Mouse (Mus musculus) liver, postnatal 0 days (tissue): ENCODE data around the gene Fam185a. TPM values are rescaled to one million over a fixed set of nuclear protein-coding genes. Genes with fewer than 3 reads are reported as not detected.

Experiments used
- ATAC-seq: fragments of 200-750 bp; cut with Nextera tagmentation; 2 replicates; pipeline ENCODE4 v1.8.0; 2017; ENCODE audit warnings: mild to moderate bottlenecking, moderate library complexity
- DNase-seq: peaks from one replicate; pipeline ENCODE4 v3.0.0-alpha.2; 2016
- H3K27ac ChIP-seq: fragments of 300-500 bp; sonication (generic); 2 replicates; pipeline ENCODE4 v1.5.1; 2014; ENCODE audit warnings: antibody characterized with exemption, moderate library complexity, mild to moderate bottlenecking, low read depth
- H3K27me3 ChIP-seq: fragments of 300-500 bp; sonication (generic); 2 replicates; pipeline ENCODE4 v1.6.1; 2014; ENCODE audit warnings: low read length, control low read depth, mixed read lengths; ENCODE audit not compliant: insufficient read depth
- H3K36me3 ChIP-seq: fragments of 300-500 bp; sonication (generic); replicated peaks from 2 replicates; pipeline ENCODE4 v1.6.1; 2014; ENCODE audit warnings: mild to moderate bottlenecking, control low read depth, low read length, moderate library complexity, mixed read lengths; ENCODE audit not compliant: insufficient read depth
- H3K4me1 ChIP-seq: fragments of 300-500 bp; sonication (generic); 2 replicates; pipeline ENCODE4 v1.6.1; 2014; ENCODE audit warnings: antibody characterized with exemption, mild to moderate bottlenecking, control low read depth; ENCODE audit not compliant: insufficient read depth
- H3K4me2 ChIP-seq: fragments of 300-500 bp; sonication (generic); 2 replicates; pipeline ENCODE4 v1.6.1; 2014; ENCODE audit warnings: low read depth, mild to moderate bottlenecking, low read length, moderate library complexity, mixed read lengths
- H3K4me3 ChIP-seq: fragments of 300-500 bp; sonication (generic); 2 replicates; pipeline ENCODE4 v1.5.1; 2014; ENCODE audit warnings: low read depth, low read length
- H3K9ac ChIP-seq: fragments of 300-500 bp; sonication (generic); replicated peaks from 2 replicates; pipeline ENCODE4 v1.6.1; 2014; ENCODE audit warnings: mild to moderate bottlenecking, moderate library complexity
- H3K9me3 ChIP-seq: fragments of 300-500 bp; sonication (generic); 2 replicates; pipeline ENCODE4 v1.6.1; 2016; ENCODE audit warnings: mild to moderate bottlenecking, control low read depth, low read length, mixed read lengths
- CTCF ChIP-seq: sonication (generic); IDR thresholded peaks from 2 replicates; pipeline ENCODE4 v1.5.1; 2016; ENCODE audit warnings: antibody characterized with exemption, low read depth
- EP300 ChIP-seq: IDR thresholded peaks from 2 replicates; pipeline ENCODE4 v1.6.1; 2016; ENCODE audit warnings: antibody characterized with exemption, low read depth, mild to moderate bottlenecking
- WGBS: fragments of 180-500 bp; shearing (Covaris S2); extraction: QIAGEN DNeasy Blood & Tissue Kit; methylation state at CpG from one replicate; pipeline ENCODE4 v1.1.7; 2014; ENCODE audit not compliant: insufficient replicate concordance; 5-methylcytosine and 5-hydroxymethylcytosine counted together
- polyA plus RNA-seq: library from polyadenylated mRNA; unstranded; fragments of >200 nt; fragmentation: Nextera tagmentation; extraction: Ambion mirVana; gene quantifications from 2 replicates; pipeline ENCODE4 v1.2.1, GENCODE M21; 2015

Fam185a gene
- polyA plus RNA-seq, 1 experiment from 2014 or later = 2.7 TPM

DNA sequence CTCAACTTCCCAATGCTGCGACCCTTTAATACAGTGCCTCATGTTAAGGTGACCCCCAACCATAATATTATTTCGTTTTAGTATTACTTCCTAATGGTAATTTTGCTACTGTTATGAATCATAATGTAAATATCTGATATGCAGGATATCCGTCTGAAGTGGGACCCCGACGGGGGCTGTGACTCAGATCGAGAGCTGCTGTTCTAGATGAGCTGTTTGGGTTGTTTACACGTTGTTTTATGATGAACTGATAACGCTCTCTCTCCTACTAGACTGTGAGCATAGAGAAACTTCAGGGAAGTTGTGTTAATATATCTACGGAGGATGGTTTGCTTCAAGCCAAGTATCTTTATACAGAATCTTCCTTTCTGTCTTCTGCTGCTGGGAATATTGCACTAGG is 13.7 kb downstream of the Fam185a start:
- TF ChIP-seq CTCF = no peak
- no peak for TF ChIP-seq EP300
- H3K27ac ChIP-seq = no peak overlapping the region
- no peaks in the 10 kb centered on the region for H3K4me1 ChIP-seq
- H3K4me2 ChIP-seq = no peak overlapping the region
- H3K4me3 ChIP-seq = no peak overlapping the region
- DNase-seq (no peak), ATAC-seq (no peak)
- no peak overlapping the region for H3K9ac ChIP-seq
- H3K36me3 ChIP-seq = no peaks in the 10 kb centered on the region
- WGBS = 83% methylated on average over 9 of the region's 9 CpGs
- no peaks in the 10 kb centered on the region for H3K27me3 ChIP-seq
- no peaks in the 10 kb centered on the region for H3K9me3 ChIP-seq

DNA sequence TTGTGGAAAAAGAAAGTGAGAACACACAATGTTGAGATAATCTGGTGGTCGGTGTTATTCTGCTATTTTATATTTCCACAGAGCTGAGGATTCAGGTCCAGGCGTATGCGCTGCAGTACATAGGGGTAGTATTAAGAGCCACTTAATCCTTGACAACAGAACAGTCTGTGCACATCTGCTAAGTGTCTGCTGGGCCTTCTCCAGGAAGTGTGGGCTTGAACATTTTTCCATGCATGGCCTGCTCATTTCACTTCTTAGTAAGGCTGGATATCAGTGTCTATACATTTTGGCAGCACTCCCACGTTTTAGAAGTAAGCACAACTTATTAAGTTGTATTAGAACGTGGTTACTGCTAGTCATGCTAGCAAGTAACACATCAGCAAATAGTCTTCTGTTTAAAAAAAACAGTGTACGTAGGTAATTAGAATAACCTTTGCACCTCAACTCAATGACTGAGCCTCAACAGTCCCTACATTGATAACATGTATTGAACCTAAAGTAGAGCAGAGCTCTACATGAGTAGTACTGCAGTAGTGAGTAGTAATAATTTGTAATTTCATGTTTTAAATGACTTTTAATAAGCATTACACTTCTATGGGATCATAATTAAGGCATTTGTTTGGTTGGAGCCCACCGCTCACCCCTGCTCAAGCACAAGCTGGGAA is 14.8 kb downstream of the Fam185a start:
- H3K4me1 ChIP-seq = no peaks in the 10 kb centered on the region
- ATAC-seq (no peak), DNase-seq (no peak)
- H3K27me3 ChIP-seq = no peaks in the 10 kb centered on the region
- TF ChIP-seq EP300 = no peak
- TF ChIP-seq CTCF = no peak
- H3K27ac ChIP-seq = no peak overlapping the region
- no peaks in the 10 kb centered on the region for H3K9me3 ChIP-seq
- no peak overlapping the region for H3K9ac ChIP-seq
- no peaks in the 10 kb centered on the region for H3K36me3 ChIP-seq
- H3K4me2 ChIP-seq = no peak overlapping the region
- no peak overlapping the region for H3K4me3 ChIP-seq
- WGBS = 81% methylated on average over 7 of the region's 7 CpGs

DNA sequence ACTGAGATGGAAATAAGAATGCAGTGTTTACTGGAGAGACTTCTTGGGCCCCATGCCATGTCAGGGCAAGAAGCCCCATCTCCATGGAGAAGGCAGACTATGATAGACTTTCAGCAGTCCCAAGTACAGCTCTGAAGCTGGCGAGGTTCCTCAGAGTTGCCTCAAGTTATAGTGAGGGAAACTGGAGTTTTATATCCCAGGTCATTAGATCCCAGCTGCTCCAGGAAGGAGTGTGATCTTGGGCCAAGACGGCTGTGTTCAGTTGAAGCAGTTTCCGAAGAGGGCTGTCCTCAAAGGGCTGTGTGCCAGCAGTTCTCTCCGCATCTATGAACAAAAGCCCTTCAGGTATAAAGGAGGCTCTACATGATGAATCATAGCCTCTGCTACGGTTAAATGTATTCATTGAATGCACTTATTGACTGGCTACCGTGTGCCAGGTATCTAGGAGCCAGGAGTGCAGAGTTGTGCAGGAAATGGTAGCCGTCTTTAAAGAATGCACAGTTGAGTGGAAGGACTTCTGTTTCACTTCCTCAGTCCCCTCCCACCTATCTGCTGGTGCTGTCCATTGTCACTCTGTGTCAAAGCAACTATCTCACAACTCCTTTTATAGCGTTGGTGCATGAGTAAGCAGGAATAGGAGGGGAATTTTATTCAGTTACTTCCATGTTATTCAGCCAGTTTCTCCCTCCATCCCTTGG is 16.2 kb downstream of the Fam185a start:
- H3K9ac ChIP-seq = no peak overlapping the region
- no peak overlapping the region for H3K4me3 ChIP-seq
- no peaks in the 10 kb centered on the region for H3K9me3 ChIP-seq
- no peaks in the 10 kb centered on the region for H3K36me3 ChIP-seq
- H3K4me1 ChIP-seq = no peaks in the 10 kb centered on the region
- H3K27ac ChIP-seq = no peak overlapping the region
- WGBS = 69% methylated on average over 8 of the region's 8 CpGs
- ATAC-seq (no peak), DNase-seq (no peak)
- no peaks in the 10 kb centered on the region for H3K27me3 ChIP-seq
- no peak for TF ChIP-seq CTCF
- no peak for TF ChIP-seq EP300
- H3K4me2 ChIP-seq = no peak overlapping the region

DNA sequence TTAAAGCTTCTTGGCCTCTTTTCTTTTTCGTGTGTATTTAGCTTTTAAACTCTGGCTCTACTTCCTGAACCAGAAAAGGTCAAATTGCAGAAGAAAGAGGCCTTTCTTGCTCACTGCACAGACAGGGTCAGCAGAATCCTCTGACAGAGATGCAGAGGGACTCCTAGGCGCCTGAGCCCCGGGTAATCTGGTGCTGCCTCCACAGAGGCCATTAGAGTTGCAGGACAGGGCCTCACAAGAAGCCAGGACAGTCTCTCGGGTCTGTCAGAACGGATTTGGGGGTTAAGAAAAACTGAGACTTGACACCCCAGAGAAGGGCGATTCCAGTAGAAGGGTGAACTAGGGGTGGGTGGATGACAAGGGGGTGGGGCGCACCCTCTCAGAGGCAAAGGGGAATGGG is 42.6 kb downstream of the Fam185a start:
- no peak overlapping the region for H3K27ac ChIP-seq
- H3K9ac ChIP-seq = no peak overlapping the region
- WGBS = 75% methylated on average over 7 of the region's 7 CpGs

DNA sequence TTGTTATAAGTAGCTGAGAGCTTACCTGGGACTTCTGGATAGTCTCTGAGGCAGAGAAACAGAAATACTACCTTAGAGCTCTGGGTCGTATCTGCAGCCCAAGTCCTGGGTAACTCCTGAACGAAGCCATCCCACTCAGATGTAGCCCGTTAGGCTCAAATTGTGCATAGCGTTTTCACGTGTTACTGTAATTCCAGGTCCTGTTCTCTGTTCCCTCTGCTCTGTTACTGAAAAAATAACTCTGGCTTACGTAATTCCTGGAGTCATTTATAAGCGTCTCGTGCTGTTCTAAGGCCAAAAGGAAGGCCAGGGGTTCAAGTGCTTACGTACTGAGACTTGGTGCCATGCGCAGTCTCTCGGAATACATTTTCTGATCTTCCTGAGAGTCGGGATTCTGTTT is 43.3 kb downstream of the Fam185a start:
- no peak overlapping the region for H3K4me2 ChIP-seq
- H3K27ac ChIP-seq = no peak overlapping the region
- H3K4me1 ChIP-seq = no peaks in the 10 kb centered on the region
- no peak overlapping the region for H3K4me3 ChIP-seq
- TF ChIP-seq CTCF (no peak), EP300 (no peak)
- no peaks in the 10 kb centered on the region for H3K36me3 ChIP-seq
- no peaks in the 10 kb centered on the region for H3K27me3 ChIP-seq
- H3K9me3 ChIP-seq = no peaks in the 10 kb centered on the region
- DNase-seq = no peak
- 89% methylated on average over 12 of the region's 12 CpGs for WGBS
- no peak overlapping the region for H3K9ac ChIP-seq
- no peak for ATAC-seq

More for the DNA sequence above, 42.6 kb downstream of the Fam185a start:
- Histone ChIP-seq H3K9me3 (no peaks in the 10 kb centered on the region), H3K27me3 (no peaks in the 10 kb centered on the region), H3K4me3 (no peak overlapping the region), H3K4me2 (no peak overlapping the region), H3K4me1 (no peaks in the 10 kb centered on the region), H3K36me3 (no peaks in the 10 kb centered on the region)
- DNase-seq = no peak
- no peak for ATAC-seq
- TF ChIP-seq CTCF (no peak), EP300 (no peak)

DNA sequence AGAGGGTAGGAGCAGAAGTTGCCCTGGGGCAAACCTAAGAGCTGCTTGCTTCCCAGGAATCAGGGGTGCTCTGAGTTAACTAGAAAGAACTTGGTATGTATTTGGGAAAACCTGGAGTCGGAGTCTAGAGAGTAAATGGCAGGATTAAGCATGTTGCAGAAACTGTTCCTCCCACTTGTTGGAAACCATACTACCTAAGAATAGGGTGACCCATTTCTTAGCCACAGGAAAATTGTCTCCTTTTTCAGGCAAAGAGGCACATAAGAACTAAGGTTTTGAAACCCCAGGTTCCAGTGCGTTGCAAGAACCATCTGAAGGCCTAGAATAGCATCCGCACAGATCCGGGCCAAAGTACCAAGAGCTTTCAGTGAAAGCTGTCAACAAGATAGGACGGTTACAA is 53.7 kb downstream of the Fam185a start:
- Histone ChIP-seq H3K4me1 (no peaks in the 10 kb centered on the region), H3K9me3 (no peaks in the 10 kb centered on the region), H3K27me3 (no peaks in the 10 kb centered on the region), H3K9ac (no peak overlapping the region), H3K27ac (no peak overlapping the region), H3K36me3 (peaks cover 4% of the 10 kb centered on the region; the same call in 1 of the 2 replicates), H3K4me3 (no peak overlapping the region), H3K4me2 (no peak overlapping the region)
- DNase-seq (no peak), ATAC-seq (no peak)
- 90% methylated on average over 5 of the region's 5 CpGs for WGBS
- TF ChIP-seq EP300 (no peak), CTCF (no peak)
